Mouse (Mus musculus): ENCODE data around the gene Tamm41. TPM values are rescaled to one million over a fixed set of nuclear protein-coding genes. Genes with fewer than 3 reads are reported as not detected.

Tamm41 gene
- polyA plus RNA-seq, 2 experiments, result 16.0 to 27.3 TPM

DNA sequence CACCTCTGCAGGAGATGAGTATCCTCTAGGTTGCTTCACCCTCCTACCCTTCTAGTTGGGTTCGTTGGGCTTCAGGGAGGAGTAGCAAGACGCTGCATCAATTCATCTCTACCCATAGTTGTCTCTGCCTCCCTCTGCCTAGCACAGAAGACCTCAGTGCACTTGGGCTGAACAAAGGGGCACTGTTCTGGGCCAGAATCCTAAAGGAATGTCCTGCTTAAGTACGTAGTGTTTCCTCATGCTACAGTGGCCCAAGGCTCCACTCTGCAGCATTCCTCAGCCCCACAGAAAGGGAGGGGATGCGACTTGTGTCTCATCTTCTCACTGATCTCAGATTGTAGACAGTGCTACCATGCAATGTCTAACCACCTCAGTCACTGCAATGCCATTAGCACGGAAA lies 74.0 kb downstream of the Tamm41 start:
- H3K36me3 ChIP-seq (replicated peaks; ENCODE audit: control insufficient read depth, insufficient read depth, low read depth), result no peaks in the 10 kb centered on the region
- TF ChIP-seq CTCF (IDR thresholded peaks at IDR 0.05; ENCODE audit: low read depth) (no peak), EP300 (IDR thresholded peaks at IDR 0.05; ENCODE audit: low read depth) (no peak)
- ATAC-seq (ENCODE audit: insufficient read depth) (no peak), DNase-seq (ENCODE audit: low read depth in 3 of 3, low spot score in 3 of 3) (no peak)
- peaks cover 19% of the 10 kb centered on the region for H3K27me3 ChIP-seq (ENCODE audit: control insufficient read depth, insufficient read depth, low read length)
- H3K9ac ChIP-seq (replicated peaks), result no peak overlapping the region
- 56% methylated on average over 5 of the region's 5 CpGs for WGBS (ENCODE audit: insufficient replicate concordance)
- no peak overlapping the region for H3K4me3 ChIP-seq (ENCODE audit: insufficient read depth in 1 of 2, low read depth in 2 of 2, low read length in 2 of 2)
- H3K27ac ChIP-seq, result no peak overlapping the region
- no peak overlapping the region for H3K4me2 ChIP-seq (ENCODE audit: low read depth)
- no peaks in the 10 kb centered on the region for H3K4me1 ChIP-seq (replicated peaks; ENCODE audit: control insufficient read depth in 2 of 2, insufficient read depth in 2 of 2, low read length in 1 of 2)
- no peaks in the 10 kb centered on the region for H3K9me3 ChIP-seq (ENCODE audit: control insufficient read depth, low read length)

- TF ChIP-seq CTCF (IDR thresholded peaks at IDR 0.05; ENCODE audit: low read depth) (no peak), EP300 (IDR thresholded peaks at IDR 0.05; ENCODE audit: low read depth) (no peak)
- no peaks in the 10 kb centered on the region for H3K36me3 ChIP-seq (replicated peaks; ENCODE audit: control insufficient read depth, insufficient read depth, low read depth)
- H3K4me1 ChIP-seq (replicated peaks; ENCODE audit: control insufficient read depth in 2 of 2, insufficient read depth in 2 of 2, low read length in 1 of 2), result no peaks in the 10 kb centered on the region
- no peak overlapping the region for H3K4me3 ChIP-seq (ENCODE audit: insufficient read depth in 1 of 2, low read depth in 2 of 2, low read length in 2 of 2)
- H3K27me3 ChIP-seq (ENCODE audit: control insufficient read depth, insufficient read depth, low read length), result no peaks in the 10 kb centered on the region; the same call in 1 of the 2 replicates
- 48% methylated on average over 10 of the region's 10 CpGs for WGBS (ENCODE audit: insufficient replicate concordance)
- no peak overlapping the region for H3K27ac ChIP-seq
- ATAC-seq (ENCODE audit: insufficient read depth) (no peak), DNase-seq (ENCODE audit: low read depth in 3 of 3, low spot score in 3 of 3) (no peak)
- no peak overlapping the region for H3K9ac ChIP-seq (replicated peaks)
- no peak overlapping the region for H3K4me2 ChIP-seq (ENCODE audit: low read depth)
- no peaks in the 10 kb centered on the region for H3K9me3 ChIP-seq (ENCODE audit: control insufficient read depth, low read length)
Observed at GRCm38 (mm10) chr6:114961276-114962068, 76.2 kb downstream of the Tamm41 start.

GRCm38 (mm10) chr6:114959012-114959398 lies 78.7 kb downstream of the Tamm41 start:
- Histone ChIP-seq H3K4me3 (ENCODE audit: insufficient read depth in 1 of 2, low read depth in 2 of 2, low read length in 2 of 2) (no peak overlapping the region), H3K9me3 (ENCODE audit: control insufficient read depth, low read length) (no peaks in the 10 kb centered on the region), H3K27me3 (ENCODE audit: control insufficient read depth, insufficient read depth, low read length) (no peaks in the 10 kb centered on the region), H3K36me3 (replicated peaks; ENCODE audit: control insufficient read depth, insufficient read depth, low read depth) (no peaks in the 10 kb centered on the region), H3K27ac (no peak overlapping the region), H3K4me2 (ENCODE audit: low read depth) (no peak overlapping the region), H3K9ac (replicated peaks) (no peak overlapping the region), H3K4me1 (replicated peaks; ENCODE audit: control insufficient read depth in 2 of 2, insufficient read depth in 2 of 2, low read length in 1 of 2) (no peaks in the 10 kb centered on the region)
- no peak for TF ChIP-seq EP300 (IDR thresholded peaks at IDR 0.05; ENCODE audit: low read depth)
- TF ChIP-seq CTCF (IDR thresholded peaks at IDR 0.05; ENCODE audit: low read depth), result no peak
- WGBS (ENCODE audit: insufficient replicate concordance), result 56% methylated on average over 6 of the region's 6 CpGs
- ATAC-seq (ENCODE audit: insufficient read depth) (no peak), DNase-seq (ENCODE audit: low read depth in 3 of 3, low spot score in 3 of 3) (no peak)

DNA sequence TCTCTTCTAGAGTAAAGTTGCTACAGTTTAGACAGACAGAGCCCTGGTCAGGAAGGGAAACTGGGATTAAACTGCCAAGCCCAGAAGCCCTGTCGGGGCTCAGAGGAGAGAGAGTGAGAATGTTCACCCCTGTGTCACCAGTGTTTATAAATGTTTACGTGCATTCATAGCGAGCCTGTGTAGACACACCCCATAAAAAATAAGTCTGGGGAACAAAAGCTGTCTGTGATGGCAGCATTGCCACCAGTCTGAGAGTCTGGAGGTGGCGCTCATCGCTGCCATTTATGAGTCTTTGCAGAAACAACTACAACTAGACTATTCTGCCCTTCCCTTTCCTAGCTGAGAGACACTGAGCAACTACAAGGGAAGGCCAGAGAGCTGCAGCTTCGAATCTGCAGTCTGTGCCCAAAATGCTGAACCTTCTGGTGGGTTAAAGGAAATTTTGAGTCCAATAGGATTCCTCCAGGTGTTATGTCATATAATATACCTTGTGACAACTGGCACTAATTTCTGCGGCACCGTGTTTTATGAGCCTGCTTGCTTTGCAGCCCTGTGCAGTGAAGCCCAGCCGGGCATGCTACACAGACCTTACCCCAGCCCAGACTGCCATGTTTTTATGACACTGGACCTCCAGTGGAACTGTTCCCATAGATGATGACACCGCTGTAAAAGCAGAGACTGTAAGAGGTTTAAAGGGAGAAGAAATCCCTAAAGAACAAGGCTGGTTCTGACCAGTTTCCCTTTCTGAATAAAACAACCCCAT lies 79.2 kb downstream of the Tamm41 start:
- 63% methylated on average over 10 of the region's 10 CpGs for WGBS (ENCODE audit: insufficient replicate concordance)
- no peak overlapping the region for H3K4me2 ChIP-seq (ENCODE audit: low read depth)
- ATAC-seq (ENCODE audit: insufficient read depth) (no peak), DNase-seq (ENCODE audit: low read depth in 3 of 3, low spot score in 3 of 3) (no peak)
- H3K4me1 ChIP-seq (replicated peaks; ENCODE audit: control insufficient read depth in 2 of 2, insufficient read depth in 2 of 2, low read length in 1 of 2), result no peaks in the 10 kb centered on the region
- no peaks in the 10 kb centered on the region for H3K36me3 ChIP-seq (replicated peaks; ENCODE audit: control insufficient read depth, insufficient read depth, low read depth)
- H3K27ac ChIP-seq, result no peak overlapping the region
- H3K4me3 ChIP-seq (ENCODE audit: insufficient read depth in 1 of 2, low read depth in 2 of 2, low read length in 2 of 2), result no peak overlapping the region
- no peaks in the 10 kb centered on the region for H3K27me3 ChIP-seq (ENCODE audit: control insufficient read depth, insufficient read depth, low read length)
- no peaks in the 10 kb centered on the region for H3K9me3 ChIP-seq (ENCODE audit: control insufficient read depth, low read length)
- H3K9ac ChIP-seq (replicated peaks), result no peak overlapping the region
- no peak for TF ChIP-seq EP300 (IDR thresholded peaks at IDR 0.05; ENCODE audit: low read depth)
- no peak for TF ChIP-seq CTCF (IDR thresholded peaks at IDR 0.05; ENCODE audit: low read depth)

GRCm38 (mm10) chr6:114957756-114958155 lies 79.9 kb downstream of the Tamm41 start:
- TF ChIP-seq CTCF (IDR thresholded peaks at IDR 0.05; ENCODE audit: low read depth), result no peak
- TF ChIP-seq EP300 (IDR thresholded peaks at IDR 0.05; ENCODE audit: low read depth), result no peak
- Histone ChIP-seq H3K27me3 (ENCODE audit: control insufficient read depth, insufficient read depth, low read length) (no peaks in the 10 kb centered on the region), H3K9me3 (ENCODE audit: control insufficient read depth, low read length) (no peaks in the 10 kb centered on the region), H3K27ac (no peak overlapping the region), H3K4me1 (replicated peaks; ENCODE audit: control insufficient read depth in 2 of 2, insufficient read depth in 2 of 2, low read length in 1 of 2) (no peaks in the 10 kb centered on the region), H3K4me3 (ENCODE audit: insufficient read depth in 1 of 2, low read depth in 2 of 2, low read length in 2 of 2) (no peak overlapping the region), H3K9ac (replicated peaks) (no peak overlapping the region), H3K4me2 (ENCODE audit: low read depth) (no peak overlapping the region), H3K36me3 (replicated peaks; ENCODE audit: control insufficient read depth, insufficient read depth, low read depth) (no peaks in the 10 kb centered on the region)
- no peak for DNase-seq (ENCODE audit: low read depth in 3 of 3, low spot score in 3 of 3)
- no peak for ATAC-seq (ENCODE audit: insufficient read depth)
- WGBS (ENCODE audit: insufficient replicate concordance), result 54% methylated on average over 12 of the region's 12 CpGs
